Mouse (Mus musculus): Measurements from ENCODE around the gene Runx2.

GRCm38 (mm10) chr17:44592067-44592736, 222.4 kb downstream of the Runx2 start:
- TF ChIP-seq GATA1 (IDR thresholded peaks at IDR 0.05; ENCODE audit: borderline replicate concordance, low read length) (no peak), FLI1 (IDR thresholded peaks at IDR 0.05; ENCODE audit: low read length) (no peak)
